Mouse (Mus musculus): ENCODE measurements around the gene Lbp.

The Lbp gene

DNA sequence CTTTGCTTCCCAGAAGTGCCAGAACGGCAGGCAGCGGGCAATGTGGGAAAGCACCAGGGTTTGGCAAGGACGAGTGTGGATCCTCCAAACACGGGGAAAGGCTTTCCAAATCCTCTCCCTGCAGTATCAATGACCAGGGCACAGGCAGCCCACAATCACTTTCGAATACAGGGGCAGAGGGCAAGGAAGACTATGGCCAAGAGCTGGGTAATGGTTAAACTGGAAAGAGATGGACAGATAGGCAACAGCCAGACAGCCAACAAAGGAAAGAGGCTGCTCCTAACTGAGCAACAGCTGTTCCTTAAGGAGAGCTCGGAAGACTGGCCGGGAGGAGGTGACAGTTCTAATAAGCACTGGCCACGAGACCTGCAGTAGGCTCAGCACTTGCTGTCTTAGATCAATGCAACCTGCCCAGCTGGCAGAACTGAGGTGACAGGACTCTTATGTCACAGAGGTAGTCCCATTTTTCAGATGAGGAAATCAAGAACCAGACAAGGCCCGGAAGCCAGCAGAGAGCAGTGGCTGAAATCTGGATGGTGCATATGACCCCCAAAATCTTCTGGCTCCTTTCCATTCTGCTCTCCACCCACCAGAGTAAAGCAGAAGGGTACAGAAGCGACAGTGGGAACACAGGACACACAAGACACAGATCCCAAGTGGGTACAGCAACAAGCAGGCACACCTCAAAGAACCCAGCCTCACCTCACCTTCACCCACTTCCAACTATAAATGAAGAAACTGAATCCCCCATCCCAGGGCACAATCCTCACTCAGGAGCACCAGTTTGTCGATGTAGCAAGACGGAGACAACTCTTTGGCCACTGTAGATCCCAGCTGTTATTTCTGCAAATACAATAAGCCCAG lies 53.7 kb downstream of the Lbp start:
- in situ Hi-C loops (cut with MboI, MseI), result loop anchor here in 1 of 2 experiments (5.0 kb wide), 1 partner anchor 153 kb away; no protein-coding TSS in a partner anchor

- in situ Hi-C loops (cut with MboI, MseI), result no loop called here
Measured at GRCm38 (mm10) chr2:158360873-158361677, 54.8 kb downstream of the Lbp start.

- in situ Hi-C loops (cut with MboI, MseI), result no loop called here
Measured at GRCm38 (mm10) chr2:158361678-158362320, 55.5 kb downstream of the Lbp start.

DNA sequence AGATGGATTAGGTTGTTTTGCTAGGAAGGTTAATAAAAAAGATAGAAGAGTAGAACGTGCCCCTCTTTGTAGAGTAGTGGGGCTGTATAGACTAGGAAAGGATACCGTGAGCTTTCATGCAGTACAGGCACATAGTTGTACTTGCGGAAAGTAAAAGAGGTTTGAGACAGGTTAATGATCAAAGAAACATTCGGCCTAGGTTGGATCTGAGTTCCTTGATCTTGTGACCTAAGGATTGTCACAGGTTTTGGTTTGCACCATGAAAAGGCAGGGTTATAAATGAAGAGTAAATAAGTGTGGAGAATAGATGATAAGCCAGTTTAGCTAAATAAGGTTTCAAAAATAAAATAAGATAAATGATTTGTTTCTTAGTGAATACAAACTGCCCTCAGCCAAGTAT lies 57.9 kb downstream of the Lbp start:
- in situ Hi-C loops (cut with MboI, MseI), result no loop called here

GRCm38 (mm10) chr2:158365099-158365850 lies 59.0 kb downstream of the Lbp start:
- in situ Hi-C loops (cut with MboI, MseI), result no loop called here

DNA sequence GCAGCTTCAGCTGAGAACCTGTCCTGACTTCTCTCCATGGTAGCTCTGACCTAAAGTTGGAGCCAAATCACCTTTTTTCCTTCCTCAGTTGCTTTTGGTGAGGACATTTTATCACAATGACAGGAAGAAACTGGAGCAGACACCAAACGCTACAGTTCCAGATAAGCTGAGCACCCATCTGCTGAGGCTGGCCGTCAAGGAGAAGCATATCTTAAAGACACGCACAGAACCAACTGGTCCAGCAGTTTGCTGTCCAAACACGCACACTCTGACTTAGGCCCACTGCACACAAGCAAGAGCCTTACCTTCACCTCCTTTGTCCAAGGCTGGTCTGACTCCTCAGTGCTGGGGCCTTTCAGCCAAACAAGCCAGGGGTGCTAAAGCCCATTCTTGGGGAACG lies 61.4 kb downstream of the Lbp start:
- in situ Hi-C loops (cut with MboI, MseI), result no loop called here

- in situ Hi-C loops (cut with MboI, MseI), result no loop called here
Measured at GRCm38 (mm10) chr2:158368313-158368712, 62.0 kb downstream of the Lbp start.

GRCm38 (mm10) chr2:158369474-158370172 lies 63.3 kb downstream of the Lbp start:
- in situ Hi-C loops (cut with MboI, MseI), result loop anchor here in 1 of 2 experiments (10.0 kb wide), 1 partner anchor 285 kb away; no protein-coding TSS in a partner anchor

DNA sequence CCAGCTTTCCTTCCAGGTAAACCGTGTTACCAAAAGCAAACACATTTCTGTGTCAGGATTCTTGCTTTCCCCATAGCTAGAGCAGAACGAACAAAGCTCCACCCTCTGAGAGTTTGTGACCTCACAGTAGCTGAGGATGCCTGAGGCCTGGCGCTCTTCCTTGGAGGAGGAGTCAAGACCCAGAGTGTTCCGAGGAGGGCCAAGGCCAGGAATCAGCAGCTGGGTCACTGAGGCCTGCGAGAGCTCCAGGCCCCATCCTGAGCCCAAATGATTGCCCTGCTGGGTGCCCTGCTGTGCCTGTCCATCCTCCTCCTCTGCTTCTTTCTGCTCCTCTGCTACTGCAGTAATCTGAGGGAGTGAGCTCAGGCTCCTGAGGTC lies 63.9 kb downstream of the Lbp start:
- in situ Hi-C loops (cut with MboI, MseI), result loop anchor here in 1 of 2 experiments (10.0 kb wide), 1 partner anchor 285 kb away; no protein-coding TSS in a partner anchor

GRCm38 (mm10) chr2:158373061-158373460 lies 66.8 kb downstream of the Lbp start:
- in situ Hi-C loops (cut with MboI, MseI), result loop anchor here in 1 of 2 experiments (10.0 kb wide), 1 partner anchor 282 kb away; no protein-coding TSS in a partner anchor

GRCm38 (mm10) chr2:158373516-158373915 lies 67.2 kb downstream of the Lbp start:
- in situ Hi-C loops (cut with MboI, MseI), result loop anchor here in 1 of 2 experiments (10.0 kb wide), 1 partner anchor 281 kb away; no protein-coding TSS in a partner anchor

DNA sequence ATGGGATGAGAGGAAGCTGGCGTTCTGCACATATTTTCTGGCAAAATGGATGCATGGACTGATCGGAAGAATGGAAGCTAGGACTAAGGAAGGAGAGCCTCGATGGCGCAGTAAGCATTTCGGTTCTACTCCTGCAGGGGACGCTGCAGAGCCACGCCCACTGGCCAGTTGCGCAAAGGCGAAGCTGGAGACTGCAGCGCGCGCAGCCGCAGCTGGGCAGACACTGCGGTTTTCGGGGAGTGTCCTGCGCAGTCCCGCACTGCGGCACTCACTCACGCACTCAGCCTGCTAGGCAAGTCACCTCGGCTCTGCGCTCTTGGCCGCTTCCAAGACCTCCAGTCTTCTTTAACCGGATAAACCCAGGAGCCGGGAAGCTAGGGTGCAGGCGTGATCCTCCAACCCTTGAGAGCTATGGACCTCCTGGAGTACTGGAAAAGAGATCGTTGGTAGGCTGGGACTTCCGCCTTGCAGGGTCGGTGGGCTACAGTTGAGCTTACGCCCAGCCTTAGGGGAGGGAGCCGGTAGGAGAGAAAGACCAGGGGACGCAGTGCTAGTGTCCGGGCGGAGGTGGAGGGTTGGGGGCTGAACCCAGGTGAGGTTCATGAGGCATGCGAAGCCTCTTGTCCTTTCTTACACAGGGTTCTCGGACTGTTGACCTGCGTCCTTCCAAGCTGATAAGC lies 69.3 kb downstream of the Lbp start, which contains the start of gene Snhg11:
TSS of gene Snhg11 (plus strand) at position 196 of the 680 bp plus-strand sequence.
- in situ Hi-C loops (cut with MboI, MseI), result loop anchor here in 1 of 2 experiments (10.0 kb wide), 1 partner anchor 279 kb away; no protein-coding TSS in a partner anchor

- in situ Hi-C loops (cut with MboI, MseI), result loop anchor here in 1 of 2 experiments (10.0 kb wide), 1 partner anchor 279 kb away; no protein-coding TSS in a partner anchor
Measured at GRCm38 (mm10) chr2:158376123-158376687, 69.9 kb downstream of the Lbp start.

DNA sequence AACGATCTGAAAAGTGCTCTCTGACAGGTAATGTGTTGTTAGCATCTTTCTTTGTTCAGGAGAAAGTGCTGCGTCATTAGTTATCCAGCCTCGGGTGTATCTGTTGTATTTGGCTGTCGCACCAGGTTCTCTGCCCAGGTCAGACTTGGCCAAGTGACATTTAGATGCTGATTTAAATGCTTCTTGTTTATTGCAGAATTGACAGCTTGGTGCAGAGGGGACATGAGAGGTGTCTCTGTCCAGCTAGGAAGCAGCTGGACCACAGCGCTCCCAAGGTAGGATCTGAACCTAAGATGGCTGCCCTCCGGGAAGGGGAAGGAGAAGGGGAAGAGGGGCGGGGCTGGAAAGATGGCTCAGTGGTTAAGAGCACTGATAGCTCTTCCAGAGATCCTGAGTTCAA lies 70.5 kb downstream of the Lbp start:
- in situ Hi-C loops (cut with MboI, MseI), result loop anchor here in 1 of 2 experiments (10.0 kb wide), 1 partner anchor 278 kb away; no protein-coding TSS in a partner anchor

- in situ Hi-C loops (cut with MboI, MseI), result loop anchor here in 1 of 2 experiments (10.0 kb wide), 1 partner anchor 277 kb away; no protein-coding TSS in a partner anchor
Measured at GRCm38 (mm10) chr2:158377811-158378210, 71.5 kb downstream of the Lbp start.

GRCm38 (mm10) chr2:158379354-158380078 lies 73.2 kb downstream of the Lbp start:
- in situ Hi-C loops (cut with MboI, MseI), result loop anchor here in 1 of 2 experiments (10.0 kb wide), 1 partner anchor 275 kb away; no protein-coding TSS in a partner anchor

All from T-helper 17 cell (primary cell).